Mouse (Mus musculus) limb, embryonic 13.5 days (tissue): ENCODE data around the gene Hoxc10. TPM values are rescaled to one million over a fixed set of nuclear protein-coding genes. Genes with fewer than 3 reads are reported as not detected.

Experiments used
- microRNA counts: library from miRNA; unstranded; fragments of <30 nt; microRNA quantifications from one replicate; lab custom pipeline; 2016
- microRNA-seq: library from miRNA; unstranded; fragments of <30 nt; microRNA quantifications from one replicate; pipeline ENCODE4, GENCODE M21; 2016
- polyA plus RNA-seq: library from polyadenylated mRNA; unstranded; fragments of >200 nt; fragmentation: Nextera tagmentation; extraction: Ambion mirVana; gene quantifications from 2 replicates; pipeline ENCODE4 v1.2.1, GENCODE M21; 2015

Gene Hoxc10
- polyA plus RNA-seq, 1 experiment from 2014 or later: 11.0 TPM

MicroRNAs within 50 kb of the gene (microRNA counts, 519-probe panel; counts per million panel counts)
- 1,929 counts per million, percentile 23 among the panel's probes with 10 or more counts for microRNA mmu-miR-615-3p (lab: Ali Mortazavi, UCI)
- not detected for microRNA mmu-miR-615-5p (lab: Ali Mortazavi, UCI)

Small RNAs within 50 kb of the gene (microRNA-seq; reads per million reads assigned to microRNA genes)
- gene Mir196a-2 (918 reads per million, percentile 74 among the genes with 10 or more reads in this experiment), gene Mir615 (1,601 reads per million, percentile 79 among the genes with 10 or more reads in this experiment)

Other genes starting within 250 kb of the Hoxc10 start
- gene Calcoco1, start 244.6 kb upstream of the Hoxc10 start, polyA plus RNA-seq: 57.7 and 58.3 TPM in 2 replicates
- gene Hoxc13, start 45.7 kb upstream of the Hoxc10 start, polyA plus RNA-seq: 2.9 and 3.8 TPM in 2 replicates
- gene Hoxc12, start 30.0 kb upstream of the Hoxc10 start, polyA plus RNA-seq: 2.8 and 3.1 TPM in 2 replicates
- 2.1 and 2.6 TPM in 2 replicates for gene Hoxc11, start 12.4 kb upstream of the Hoxc10 start, polyA plus RNA-seq
- gene Hoxc5, start 647 bp downstream of the Hoxc10 start, polyA plus RNA-seq: 5.2 and 6.7 TPM in 2 replicates
- gene Hoxc9, start 9.6 kb downstream of the Hoxc10 start, polyA plus RNA-seq: 1.7 and 2.1 TPM in 2 replicates
- 2.7 and 3.0 TPM in 2 replicates for gene Hoxc8, start 23.8 kb downstream of the Hoxc10 start, polyA plus RNA-seq
- gene Hoxc6, start 31.5 kb downstream of the Hoxc10 start, polyA plus RNA-seq: 2.5 and 2.8 TPM in 2 replicates
- 4.8 and 4.9 TPM in 2 replicates for gene Hoxc4, start 52.1 kb downstream of the Hoxc10 start, polyA plus RNA-seq
- 15.6 and 16.7 TPM in 2 replicates for gene Smug1, start 200.3 kb downstream of the Hoxc10 start, polyA plus RNA-seq